Mouse (Mus musculus) urinary bladder, adult 2 months (tissue): ENCODE measurements around the gene Ctbp2. TPM values are rescaled to one million over a fixed set of nuclear protein-coding genes. Genes with fewer than 3 reads are reported as not detected.

Experiments used
- DNase-seq: peaks from one replicate; pipeline ENCODE4 v3.0.0; 2022; ENCODE audit warnings: low spot score
- polyA plus RNA-seq: library from polyadenylated mRNA; depleted of rRNA; stranded (reverse); fragments of >200 nt; gene quantifications from 2 replicates; pipeline ENCODE4 v1.2.3, GENCODE M21; 2012; rRNA removed

The Ctbp2 gene
- 83.1 and 99.4 TPM in 2 replicates for polyA plus RNA-seq

DNA sequence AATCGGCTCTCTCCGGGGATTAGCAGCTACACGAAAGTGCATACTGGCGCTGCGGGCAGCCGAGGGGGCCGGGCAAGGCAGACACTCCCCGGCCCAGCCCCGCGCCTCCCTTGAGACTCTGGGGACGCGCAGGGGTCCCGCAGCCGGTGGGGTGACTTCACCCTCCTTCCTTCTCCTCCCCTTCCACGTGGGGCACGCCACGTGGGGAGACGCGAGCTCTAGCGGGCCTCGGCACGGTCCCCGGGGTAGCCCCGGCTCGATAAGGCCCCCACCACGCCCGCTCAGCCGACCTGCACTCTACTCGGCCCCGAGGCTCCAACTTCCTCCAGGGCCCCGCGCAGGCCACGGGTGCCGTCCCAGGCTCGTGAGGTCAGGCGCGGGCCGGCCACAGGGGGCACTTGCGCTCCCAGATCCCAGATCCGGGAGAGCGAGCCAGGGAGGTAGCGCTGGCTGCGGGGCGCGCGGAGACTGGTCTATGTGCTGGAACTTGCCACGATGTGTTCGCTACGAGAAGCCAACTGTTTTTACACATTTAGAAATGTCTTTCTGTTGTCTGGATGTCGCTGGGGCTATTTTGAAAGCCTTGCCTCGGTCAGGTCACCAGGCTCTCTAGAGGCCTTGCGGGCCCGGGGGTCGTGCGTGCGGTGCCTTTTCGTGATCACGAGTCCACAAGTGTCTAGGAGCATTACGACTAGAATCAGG lies at the start of gene Ctbp2:
TSS of gene Ctbp2 (minus strand) at position 356 of the 702 bp plus-strand sequence.
- peak; percentile 83 for DNase-seq

DNA sequence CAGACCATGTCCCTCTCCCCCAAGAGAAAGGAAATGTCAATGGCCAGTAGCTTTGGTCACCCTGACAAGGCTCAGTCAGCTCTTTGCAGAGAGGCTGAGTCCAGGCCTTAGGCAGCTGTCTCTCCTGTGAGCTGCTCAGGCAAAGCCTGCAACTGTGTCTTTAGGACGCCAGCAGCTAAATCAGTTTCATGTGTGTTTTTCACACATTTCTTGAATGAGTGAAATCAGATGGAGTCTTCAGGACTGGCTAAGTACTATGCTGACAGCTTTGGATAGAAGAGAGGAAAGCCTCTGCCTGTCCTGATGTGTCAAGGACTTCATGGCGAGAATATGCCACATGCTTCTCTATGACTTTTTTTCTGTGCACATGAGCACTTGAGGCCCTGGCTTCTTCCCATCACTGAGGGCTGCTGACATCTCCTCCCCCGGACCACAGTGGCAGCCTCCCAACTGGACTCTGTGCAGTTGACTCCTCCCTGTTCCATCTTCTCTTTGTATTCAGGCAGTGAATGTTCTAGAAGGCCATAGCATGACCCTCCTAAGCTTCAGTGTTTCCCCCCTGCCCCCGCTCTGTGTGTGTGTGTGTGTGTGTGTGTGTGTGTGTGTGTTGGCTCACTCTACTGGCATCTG lies 47.4 kb upstream of the Ctbp2 start:
- DNase-seq: no peak

DNA sequence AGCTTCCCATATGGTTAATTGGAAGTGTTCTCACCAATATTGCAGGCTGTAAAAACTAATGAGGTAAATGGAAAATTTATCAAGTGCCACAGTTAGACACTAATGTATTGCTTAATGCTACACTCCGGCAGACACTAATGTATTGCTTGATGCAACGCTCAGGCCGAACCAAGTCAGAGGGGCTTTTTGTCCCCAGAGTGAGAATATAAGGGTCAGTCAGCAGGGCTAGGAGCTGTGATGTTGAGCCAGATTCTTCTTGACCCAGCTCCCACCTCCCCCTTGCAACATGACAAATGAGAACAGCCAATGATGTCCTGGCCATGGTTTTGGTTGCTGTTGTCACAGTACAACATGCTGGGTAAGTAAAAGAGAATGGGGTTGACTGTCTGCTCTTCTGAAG lies 44.8 kb upstream of the Ctbp2 start:
- DNase-seq: no peak

DNA sequence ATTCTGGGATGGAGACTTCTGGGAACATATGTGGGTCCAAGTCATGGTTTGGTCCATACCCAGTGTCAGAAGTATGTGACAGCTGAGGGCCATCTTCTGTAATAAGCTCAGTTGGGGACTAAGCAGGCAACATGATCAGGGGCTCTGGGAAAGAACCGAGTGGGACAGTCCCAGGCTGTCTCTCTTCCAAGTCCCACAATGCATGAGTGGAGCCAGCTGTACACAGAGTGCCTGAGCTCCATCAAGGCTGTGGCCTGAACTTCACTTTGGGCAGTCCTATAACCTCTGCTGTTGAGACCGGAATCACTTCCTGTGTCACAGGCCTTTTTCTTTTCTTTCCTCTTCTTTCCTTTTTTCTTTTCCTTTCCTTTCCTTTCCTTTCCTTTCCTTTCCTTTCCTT lies 43.7 kb upstream of the Ctbp2 start:
- no peak for DNase-seq

DNA sequence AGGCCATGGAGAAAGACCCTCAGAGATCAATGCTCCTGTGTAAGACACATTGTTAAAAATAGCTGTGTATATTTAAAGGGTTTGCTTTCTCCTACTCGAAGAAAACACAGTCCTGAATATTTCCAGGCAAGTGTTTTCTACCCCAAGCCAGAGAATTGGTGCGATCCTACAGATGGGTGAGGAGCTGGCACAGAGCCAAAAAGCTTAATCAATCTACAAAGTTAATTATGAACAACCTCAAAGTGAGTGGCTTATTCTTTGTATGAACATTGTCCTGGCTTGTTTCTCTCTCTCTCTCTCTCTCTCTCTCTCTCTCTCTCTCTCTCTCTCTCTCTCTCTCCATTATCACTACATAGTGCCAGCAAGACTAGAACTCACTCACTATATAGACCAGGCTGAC lies 40.6 kb upstream of the Ctbp2 start:
- no peak for DNase-seq

DNA sequence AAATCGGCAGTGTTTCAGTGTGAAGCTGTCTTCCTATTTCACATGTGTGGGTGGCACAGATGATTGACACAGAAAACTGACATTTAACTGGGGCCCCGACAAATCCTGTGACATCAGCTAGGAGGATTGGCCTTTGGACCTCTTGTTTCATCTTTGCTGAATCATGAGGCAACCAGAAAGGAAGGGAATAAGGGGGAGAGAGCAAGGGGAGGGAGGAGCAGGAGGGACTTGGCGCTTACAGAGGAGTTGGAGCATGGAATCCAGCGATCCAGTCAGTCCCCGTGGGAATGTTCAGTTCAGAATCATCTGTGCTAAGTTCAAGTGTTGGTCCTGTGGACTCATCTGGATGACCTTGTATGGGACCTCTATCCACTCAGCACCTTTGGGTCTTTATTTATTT lies 38.9 kb upstream of the Ctbp2 start:
- no peak for DNase-seq

DNA sequence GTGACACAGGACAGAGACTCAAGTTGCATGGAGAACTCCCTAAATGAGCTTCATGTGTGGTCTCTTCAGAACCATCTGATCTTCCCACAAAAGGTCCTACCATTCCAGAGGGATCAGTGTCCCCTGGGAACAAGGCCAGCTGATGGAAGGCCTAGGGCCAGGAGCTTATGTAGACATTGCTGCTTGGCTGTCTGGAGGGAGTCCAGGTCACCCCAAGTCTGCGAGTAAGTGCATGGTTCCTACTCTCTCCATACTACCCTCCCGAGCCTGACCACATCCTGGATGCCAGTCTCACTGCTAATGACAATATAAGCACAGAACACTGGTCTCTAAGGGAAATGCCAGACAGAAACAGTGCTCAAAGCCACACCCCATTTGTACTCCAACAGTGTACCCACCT lies 38.0 kb upstream of the Ctbp2 start:
- no peak for DNase-seq

DNA sequence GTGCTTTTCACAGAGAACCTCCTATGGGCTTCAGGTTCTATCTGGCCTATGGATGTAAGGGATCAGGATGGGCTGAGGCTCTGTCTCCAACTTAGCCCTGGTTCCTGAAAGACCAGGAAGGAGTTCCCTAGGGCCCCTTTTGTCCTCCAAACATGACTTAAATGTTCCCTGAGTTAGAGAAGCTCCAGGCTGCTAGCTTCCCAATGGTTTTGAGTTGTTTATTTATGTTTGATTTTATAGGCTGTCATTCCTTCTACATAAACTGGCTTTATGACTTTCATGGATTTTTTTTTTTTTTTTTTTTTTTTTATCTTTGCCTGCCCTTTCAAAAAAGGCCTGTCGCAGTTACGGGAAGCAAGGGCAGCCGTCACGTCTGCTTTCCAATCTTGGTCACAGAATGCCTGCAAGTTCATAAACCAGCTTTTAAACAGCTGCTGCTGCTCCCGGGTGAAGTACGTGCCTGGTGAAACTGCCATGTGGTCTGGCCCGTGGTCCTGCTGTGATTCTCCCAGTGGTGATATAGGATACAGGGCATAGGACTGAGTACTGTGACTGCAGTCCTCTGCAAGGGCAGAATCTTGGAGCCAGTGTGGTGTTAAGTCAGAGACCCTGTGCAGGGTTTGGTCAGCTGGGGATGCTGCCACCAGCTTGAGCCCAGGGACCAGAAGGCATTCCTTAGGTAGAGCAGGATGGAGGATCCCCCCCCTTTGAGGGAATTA lies 37.4 kb upstream of the Ctbp2 start:
- no peak for DNase-seq

DNA sequence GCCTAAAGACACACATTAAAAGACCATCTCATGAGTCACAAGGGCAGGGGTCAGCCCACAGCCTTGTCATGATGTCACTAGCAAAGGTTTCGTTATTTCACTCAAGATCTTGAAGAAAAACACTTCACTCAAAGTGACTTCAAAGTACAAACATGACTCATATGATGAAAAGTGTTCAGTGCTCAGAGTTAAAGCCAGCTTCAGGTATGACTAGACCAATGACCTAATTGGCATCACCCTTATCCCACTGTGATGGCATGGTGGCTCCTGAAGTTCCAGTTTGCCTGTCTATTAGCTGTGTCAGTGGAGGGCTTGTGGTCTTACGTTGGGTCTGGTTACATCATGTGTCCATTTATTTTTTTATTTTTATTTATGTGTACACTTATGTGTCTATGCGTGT lies 35.4 kb upstream of the Ctbp2 start:
- no peak for DNase-seq

DNA sequence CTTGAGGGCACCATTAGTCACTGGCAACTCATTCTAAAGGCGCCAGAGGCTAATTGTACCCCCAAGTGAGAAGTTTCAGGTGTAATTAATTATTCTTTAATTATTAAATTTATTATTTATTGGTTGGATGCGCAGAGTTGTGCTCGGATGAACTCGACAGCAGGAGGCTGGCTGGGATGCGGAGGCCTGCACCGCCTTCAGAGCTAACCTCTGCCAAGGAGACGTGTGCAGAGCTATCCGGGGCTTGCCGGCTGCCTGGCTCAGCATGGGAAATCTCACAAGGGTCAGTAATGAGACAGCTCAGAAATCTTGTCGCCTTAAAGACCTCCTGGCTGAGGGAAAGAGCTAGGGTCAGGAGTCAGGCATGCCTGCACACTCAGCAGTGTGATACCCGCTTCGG lies 31.5 kb upstream of the Ctbp2 start:
- DNase-seq: no peak

DNA sequence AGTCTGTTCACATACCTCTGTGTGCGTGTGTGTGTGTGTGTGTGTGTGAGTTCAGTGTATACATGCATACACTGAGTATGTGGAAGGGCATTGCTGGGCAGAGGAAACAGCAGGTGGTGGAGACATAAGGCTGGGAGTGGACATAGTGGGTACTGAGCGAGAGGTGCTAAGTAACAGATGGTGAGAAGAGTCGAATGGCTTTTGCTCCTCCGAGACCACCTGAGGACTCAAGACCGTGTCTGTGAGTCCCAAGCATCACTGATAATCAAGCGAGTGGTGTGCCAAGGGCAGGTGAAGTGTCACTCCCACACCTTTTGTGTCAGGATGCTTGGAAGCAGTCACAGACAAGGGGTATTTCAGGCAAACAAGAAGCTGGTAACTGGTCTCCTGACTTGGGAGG lies 30.7 kb upstream of the Ctbp2 start:
- no peak for DNase-seq

DNA sequence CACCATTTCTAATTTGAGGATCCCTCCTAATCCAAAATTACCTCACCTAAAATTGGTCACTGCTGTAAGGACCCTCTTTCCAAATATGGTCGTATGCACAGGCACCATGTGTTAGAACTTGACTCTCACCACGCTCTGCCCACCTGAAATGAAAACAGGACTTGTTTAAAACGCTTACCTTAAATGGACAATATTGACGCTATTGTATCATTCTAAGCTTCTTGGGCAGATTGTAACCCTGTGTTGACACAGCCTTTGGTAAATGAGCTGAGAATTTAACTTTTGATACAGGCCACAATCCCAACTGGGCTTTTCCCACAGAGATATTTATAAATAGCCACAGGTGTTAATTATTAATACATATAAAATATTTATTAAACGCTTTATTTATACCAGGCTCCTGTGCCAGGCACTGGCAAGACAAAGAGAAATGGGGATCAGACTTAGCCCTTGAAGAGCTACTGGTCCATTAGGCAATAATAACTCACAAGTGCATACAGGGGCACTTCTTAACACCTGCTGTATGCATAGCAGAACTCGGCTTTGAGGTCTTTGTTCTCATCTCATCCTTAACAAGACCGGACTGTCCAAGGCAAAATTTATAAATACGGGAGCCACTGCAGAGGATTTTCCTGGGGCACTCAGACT lies 15.7 kb upstream of the Ctbp2 start:
- DNase-seq: no peak

DNA sequence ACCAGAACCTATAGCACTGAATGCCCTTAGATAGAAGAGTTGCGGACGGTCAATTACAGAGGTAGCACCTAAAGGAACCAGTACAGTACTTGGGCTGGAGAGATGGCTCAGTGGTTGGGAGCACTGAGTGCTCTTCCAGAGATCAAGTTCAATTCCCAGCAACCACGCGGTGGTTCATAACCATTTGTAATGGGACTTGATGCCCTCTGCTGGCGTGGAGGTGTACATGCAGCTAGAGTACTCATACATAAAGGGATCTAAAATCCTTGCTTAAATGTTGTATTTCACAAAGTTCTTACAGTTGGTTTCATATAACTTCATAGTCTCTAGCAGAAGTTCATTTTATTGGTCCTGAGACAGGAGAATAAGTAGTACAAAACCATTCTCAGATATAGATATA lies 9.4 kb upstream of the Ctbp2 start:
- no peak for DNase-seq

DNA sequence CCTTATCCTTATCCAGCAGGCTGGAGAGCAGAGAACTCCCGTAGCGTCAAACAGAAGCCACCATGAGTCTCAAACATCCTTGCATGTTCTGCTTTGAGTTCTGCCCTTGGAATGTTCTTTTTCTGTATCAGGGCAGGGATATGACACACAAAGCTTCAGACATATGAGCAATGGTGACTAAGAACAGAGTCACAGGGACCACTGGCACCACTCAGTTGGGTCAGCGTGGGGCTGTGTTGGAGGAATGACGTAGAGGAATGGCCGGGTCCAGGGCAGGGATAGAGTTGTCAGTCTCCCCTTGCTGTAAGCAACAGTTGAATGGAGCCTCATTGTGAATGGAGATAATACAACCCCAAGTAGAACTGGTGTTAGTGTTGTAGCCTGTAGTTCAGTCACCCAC lies 8.5 kb upstream of the Ctbp2 start:
- DNase-seq: no peak

DNA sequence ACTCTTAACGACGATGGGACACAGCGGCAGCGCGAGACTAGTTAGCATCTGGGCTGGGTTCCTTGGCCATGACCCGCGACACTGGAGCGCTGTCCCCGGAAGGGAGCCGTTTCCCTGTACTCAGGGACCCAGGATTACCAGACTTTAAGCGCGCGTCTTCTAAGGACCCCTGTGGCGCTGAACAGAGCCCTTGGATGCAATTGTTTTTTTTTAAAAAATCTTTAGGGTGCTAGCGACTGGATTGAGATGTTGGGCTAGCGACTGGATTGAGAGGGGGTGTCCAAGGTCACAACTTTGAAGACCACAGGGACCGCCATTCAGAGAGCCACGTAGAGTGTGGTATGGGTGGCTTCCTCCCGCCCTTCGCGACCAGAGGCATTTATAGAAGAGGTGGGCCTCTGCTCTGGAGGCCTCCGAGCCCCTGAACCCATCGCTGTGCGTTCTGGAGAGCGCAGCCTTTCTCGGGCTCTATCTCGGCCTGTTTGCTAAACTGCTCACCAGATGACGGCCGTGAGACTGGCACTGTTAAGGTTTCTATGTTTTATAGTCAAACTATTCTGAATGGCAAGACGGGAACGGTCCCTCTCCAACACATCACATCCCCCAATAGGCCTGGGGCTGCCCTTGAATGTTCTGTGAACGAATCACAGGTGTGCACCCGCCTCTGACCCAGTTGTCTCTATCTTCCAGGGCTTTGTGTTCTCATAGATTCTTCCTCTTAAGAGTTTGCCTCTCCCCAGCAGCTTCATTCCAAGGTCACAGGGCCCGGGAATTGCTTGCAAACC lies 739 bp upstream of the Ctbp2 start:
- DNase-seq: no peak

DNA sequence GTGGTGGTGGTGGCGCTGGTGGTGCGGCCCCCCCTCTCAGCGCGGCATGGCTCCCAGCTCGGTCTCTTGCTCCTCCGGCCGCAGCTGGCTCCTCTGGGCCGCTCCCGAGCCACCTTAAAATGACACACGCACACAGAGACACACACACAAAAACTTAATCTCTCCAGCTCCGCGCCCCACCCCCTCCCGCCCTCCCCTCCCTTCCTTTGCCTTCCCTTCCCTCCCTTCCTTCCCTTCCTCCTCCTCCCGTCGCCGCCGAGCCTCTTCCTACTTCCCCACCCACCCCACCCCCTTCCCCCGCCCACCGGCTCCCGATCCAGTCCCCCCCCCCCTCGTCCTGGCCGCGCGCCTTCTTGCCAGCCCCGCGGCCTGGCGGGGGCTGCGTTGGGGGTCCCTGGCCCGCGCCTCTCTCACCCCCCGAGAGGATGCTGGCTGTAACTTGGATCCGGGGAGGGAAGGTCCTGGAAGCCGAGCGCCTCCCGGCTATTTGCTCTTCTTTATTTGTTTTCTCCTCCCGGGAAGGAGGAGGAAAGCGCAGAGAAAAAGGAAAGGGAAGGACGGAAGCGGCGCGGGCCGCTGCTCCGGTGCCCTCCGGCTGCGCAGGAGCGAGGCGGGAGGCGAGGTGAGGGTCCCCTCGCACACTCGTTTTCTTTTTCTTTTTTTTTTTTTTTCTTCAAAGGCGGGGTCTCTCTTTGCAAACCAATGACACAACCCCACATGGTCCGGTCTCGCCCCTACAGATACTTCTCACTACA lies 733 bp downstream of the Ctbp2 start, which contains the start of gene Fgfr2:
TSS of gene Fgfr2 (minus strand) at position 107 of the 755 bp plus-strand sequence.
- DNase-seq: peak; percentile 63

DNA sequence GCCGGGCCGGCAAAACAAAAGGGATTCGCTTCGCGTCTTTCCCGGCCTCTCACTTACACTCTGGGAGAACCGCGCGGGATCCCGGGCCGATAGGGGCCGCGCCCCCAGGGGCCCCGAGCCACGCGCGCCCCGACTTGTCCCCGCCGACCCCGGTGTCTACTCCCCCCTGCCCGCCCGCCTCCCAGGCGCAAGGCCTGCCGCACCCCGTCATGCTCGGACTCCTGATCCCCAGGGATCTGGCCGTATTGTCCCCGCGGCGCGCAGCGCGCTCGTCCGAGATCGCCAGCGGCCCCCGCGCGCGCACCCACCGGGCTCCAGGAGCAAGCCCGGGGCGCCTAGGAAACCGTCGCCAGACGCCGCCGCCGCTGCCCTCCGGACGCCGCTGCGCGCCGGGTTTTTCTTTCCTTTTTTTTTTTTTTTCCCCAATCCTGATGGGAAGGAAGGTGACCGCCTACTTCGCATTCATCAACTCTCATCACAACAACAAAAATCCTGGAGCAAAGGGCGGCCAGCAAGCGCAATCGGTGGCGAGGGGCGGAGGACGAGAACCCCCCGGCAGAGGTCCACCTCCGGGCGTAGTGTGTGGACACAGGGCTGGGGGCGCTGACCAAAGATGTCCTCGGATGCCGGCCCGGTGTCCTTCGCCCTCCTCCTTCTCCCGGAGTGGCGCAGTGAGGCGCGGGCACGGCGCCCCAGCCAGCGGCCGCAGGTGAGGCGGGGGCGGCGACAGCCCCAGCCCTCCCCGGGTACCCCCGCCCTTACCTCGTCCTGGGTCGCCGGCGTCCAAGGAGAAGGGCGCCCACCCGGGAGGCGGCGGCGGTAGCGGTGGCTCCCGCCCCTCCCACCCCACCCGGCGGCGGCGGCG lies 1.5 kb downstream of the Ctbp2 start:
- DNase-seq: peak; percentile 65

DNA sequence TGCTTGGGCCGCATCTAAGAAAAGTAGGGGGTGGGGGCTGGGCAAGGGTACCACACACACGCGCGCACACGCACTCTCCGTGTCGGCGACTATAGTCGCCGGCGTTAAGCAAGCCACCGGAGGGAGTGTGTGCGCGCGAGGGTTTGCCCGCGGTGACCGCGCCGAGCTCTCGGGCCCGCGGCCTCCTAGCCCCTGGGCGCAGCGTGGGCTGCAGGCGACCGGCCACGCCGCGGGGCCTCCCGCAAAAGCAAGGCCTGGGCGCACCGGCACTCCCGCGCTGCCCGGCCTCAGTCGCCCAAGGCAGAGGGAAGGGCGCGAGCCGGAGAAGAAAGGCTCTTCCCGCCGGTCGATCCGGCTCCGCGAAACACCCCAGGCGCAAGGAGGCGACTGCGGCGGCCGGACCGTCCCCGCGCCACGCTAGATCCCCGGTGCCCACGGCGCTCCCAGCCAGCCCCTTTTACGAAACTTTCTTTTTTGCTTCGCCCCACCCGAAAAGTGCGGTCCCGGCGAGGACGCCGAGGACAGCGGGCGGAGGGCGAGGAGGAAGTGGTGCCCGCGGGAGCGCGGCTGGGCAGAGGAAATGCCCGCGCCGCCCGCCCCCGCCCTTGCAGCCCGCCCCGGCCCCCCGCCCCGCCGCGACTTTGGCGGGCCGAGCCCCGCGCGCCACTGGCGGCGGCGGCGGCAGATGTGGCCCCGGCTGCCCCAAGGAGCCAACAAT lies 2.3 kb downstream of the Ctbp2 start:
- peak; percentile 55 for DNase-seq

DNA sequence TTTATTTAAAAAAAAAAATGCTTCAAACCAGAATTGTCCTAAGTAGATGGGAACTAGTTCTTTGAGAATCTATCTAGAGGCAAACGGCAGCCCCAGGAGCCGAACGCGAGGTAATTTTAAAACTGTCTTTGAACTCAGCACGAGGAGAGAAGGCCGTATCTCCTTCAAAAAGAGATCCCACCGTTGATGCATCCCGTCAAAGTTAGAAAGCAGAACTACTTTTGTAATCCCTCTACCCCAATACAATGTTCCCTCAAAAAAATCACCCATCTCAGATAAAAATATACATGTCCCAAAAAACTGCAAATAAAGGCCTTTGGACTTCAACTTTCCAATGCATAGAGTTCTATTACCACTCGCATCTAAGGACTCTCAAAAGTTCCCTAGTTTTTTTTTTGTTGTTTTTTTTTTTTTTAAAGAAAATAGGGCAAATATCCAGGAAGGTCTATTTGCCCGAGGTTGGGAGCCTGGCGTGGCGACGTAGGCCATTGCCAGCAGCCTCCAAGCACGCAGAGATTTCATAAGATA lies 3.0 kb downstream of the Ctbp2 start:
- DNase-seq: no peak
